ENCODE assay signal across 7 mouse cellular contexts in the genomic region with DNA sequence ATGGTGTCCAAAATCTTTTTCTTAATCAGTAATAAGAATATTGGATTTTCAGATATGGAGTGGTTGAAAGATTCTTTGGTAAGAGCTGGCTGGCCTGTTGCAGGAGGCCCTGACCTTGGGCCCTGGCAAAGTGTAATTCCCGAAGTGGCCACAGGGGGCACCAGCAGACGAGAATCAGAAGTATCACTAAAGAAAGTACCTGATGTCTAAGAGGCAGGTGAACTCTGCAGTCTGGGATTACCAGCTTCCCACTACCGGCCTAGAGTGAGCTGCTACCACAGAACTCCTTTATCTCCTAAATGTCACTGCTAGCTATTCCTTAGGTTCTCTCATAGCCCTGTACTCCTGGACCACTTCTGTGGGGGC. TPM values are rescaled to one million over a fixed set of nuclear protein-coding genes. Genes with fewer than 3 reads are reported as not detected.
A peak's percentile ranks its signal among the peaks of the same experiment; 100 is the strongest.
DNase-seq lines count a peak whose midpoint lies in the region; ATAC-seq and TF ChIP-seq lines count a peak whose summit lies in the region.

No protein-coding gene starts in this region.

- no peak overlapping the region for H3K9ac ChIP-seq in stomach, embryonic 16.5 days (ENCODE audit: low read length)

- no peaks in the 10 kb centered on the region for H3K27me3 ChIP-seq in C2C12 (ENCODE audit: control insufficient read depth, insufficient read depth, insufficient read length)
- H3K27me3 ChIP-seq in stomach, embryonic 16.5 days (ENCODE audit: control insufficient read depth, insufficient read depth, low read length), result no peaks in the 10 kb centered on the region

- no peak for ATAC-seq in stomach, embryonic 16.5 days (ENCODE audit: insufficient read depth, low FRiP score)

- peaks cover 18% of the 10 kb centered on the region for H3K79me3 ChIP-seq in C2C12 (ENCODE audit: low read depth)

- peak overlapping the region; percentile 100 for H3K27ac ChIP-seq in gastrocnemius, adult 2 months
- 0 out of 2 replicates have a peak overlapping the region, but pooled peaks have one; percentile 19 for H3K27ac ChIP-seq in stomach, embryonic 16.5 days (ENCODE audit: low read length)

- H3ac ChIP-seq in C2C12 (ENCODE audit: control insufficient read depth, insufficient read length, low read depth), result no peak overlapping the region

- intact Hi-C loops in gastrocnemius, adult 2 months (cut with DNase I), result no loop called here

- H3K9me3 ChIP-seq in stomach, embryonic 16.5 days (replicated peaks; ENCODE audit: control insufficient read depth, low read length), result no peaks in the 10 kb centered on the region

- no peak for TF ChIP-seq POLR2A in brain, embryonic 14.5 days (IDR thresholded peaks at IDR 0.05; ENCODE audit: borderline replicate concordance, extremely low read depth, insufficient read depth, insufficient read length, poor library complexity, severe bottlenecking)

- H3K79me2 ChIP-seq in C2C12 (ENCODE audit: control insufficient read depth, insufficient read depth), result peaks cover 36% of the 10 kb centered on the region

- WGBS in stomach, embryonic 16.5 days, result 2% methylated on average over 3 of the region's 3 CpGs

- no peak overlapping the region for H3K4me3 ChIP-seq in C2C12 (ENCODE audit: insufficient read depth, poor library complexity, severe bottlenecking)
- H3K4me3 ChIP-seq in gastrocnemius, adult 2 months, result 0 out of 2 replicates have a peak overlapping the region, but pooled peaks have one; percentile 7
- no peak overlapping the region for H3K4me3 ChIP-seq in stomach, embryonic 16.5 days (replicated peaks; ENCODE audit: low read length)

- H3K4me2 ChIP-seq in stomach, embryonic 16.5 days (ENCODE audit: low read depth, low read length), result no peak overlapping the region

- TF ChIP-seq CTCF in C2C12 (IDR thresholded peaks at IDR 0.05; ENCODE audit: control insufficient read depth, insufficient read depth, insufficient read length), result peak; percentile 16
- peak; percentile 86 for TF ChIP-seq CTCF in brain, embryonic 14.5 days (IDR thresholded peaks at IDR 0.05; ENCODE audit: borderline replicate concordance, extremely low read depth, insufficient read depth, insufficient read length)
- TF ChIP-seq CTCF in gastrocnemius, adult 2 months (IDR thresholded peaks at IDR 0.05), result peak; percentile 94

- peaks cover 22% of the 10 kb centered on the region for H3K36me3 ChIP-seq in C2C12 (ENCODE audit: control insufficient read depth, insufficient read depth)
- H3K36me3 ChIP-seq in stomach, embryonic 16.5 days (ENCODE audit: control insufficient read depth, insufficient read depth, low read length), result peaks cover 4% of the 10 kb centered on the region; the same call in 1 of the 2 replicates

- peaks cover 26% of the 10 kb centered on the region for H3K4me1 ChIP-seq in stomach, embryonic 16.5 days (ENCODE audit: control insufficient read depth, insufficient read depth, low read length)

- peak; percentile 77 for DNase-seq in 416B (ENCODE audit: low read depth)
- DNase-seq in brain, embryonic 14.5 days (ENCODE audit: low read depth), result peak; percentile 69
- peak; percentile 91 for DNase-seq in gastrocnemius, adult 2 months
- DNase-seq in kidney, postnatal 25 days, result peak; percentile 93 to 96
- peak; percentile 93 for DNase-seq in lung, postnatal 25 days (ENCODE audit: low spot score)

TF ChIP-seq in C2C12, 6 proteins besides CTCF, POLR2A, EP300 and RAD21:
- TF ChIP-seq MAX (IDR thresholded peaks at IDR 0.05) (no peak), MYOG (IDR thresholded peaks at IDR 0.05; ENCODE audit: control insufficient read depth, extremely low read depth, insufficient read length) (no peak), USF1 (IDR thresholded peaks at IDR 0.05; ENCODE audit: low read depth) (no peak), FOSL1 (IDR thresholded peaks at IDR 0.05; ENCODE audit: insufficient read depth, low read length, poor library complexity, severe bottlenecking) (no peak), MYOD1 (IDR thresholded peaks at IDR 0.05; ENCODE audit: control insufficient read depth, insufficient read length, low read depth) (no peak), CEBPB (IDR thresholded peaks at IDR 0.05; ENCODE audit: low read depth) (no peak)

RNA-seq across cellular contexts. Expression of gene Per1, which starts 2.6 kb away (rescaled TPM):
- 4.5 TPM for polyA plus RNA-seq in C2C12 (2012; fragmentation: generic; extraction: Trizol)
- polyA plus RNA-seq in brain, embryonic 14.5 days (2012; rRNA removed), result 12.2 and 16.3 TPM in 2 replicates
- 10 to 100 TPM; 68.2 to 76.8 TPM for total RNA-seq in gastrocnemius, adult 2 months (2021)
- 21.8 and 22.3 TPM in 2 replicates for polyA plus RNA-seq in stomach, embryonic 16.5 days (2015; fragmentation: Nextera tagmentation; extraction: Ambion mirVana)

RNA-seq across cellular contexts. Expression of gene Vamp2, which starts 4.1 kb away (rescaled TPM):
- polyA plus RNA-seq in C2C12 (2012; fragmentation: generic; extraction: Trizol), result 20.9 TPM
- polyA plus RNA-seq in brain, embryonic 14.5 days (2012; rRNA removed), result 251 and 319 TPM in 2 replicates
- total RNA-seq in gastrocnemius, adult 2 months (2021), result 10 to 100 TPM; 38.0 to 42.7 TPM
- 79.9 and 88.5 TPM in 2 replicates for polyA plus RNA-seq in stomach, embryonic 16.5 days (2015; fragmentation: Nextera tagmentation; extraction: Ambion mirVana)

RNA-seq across cellular contexts. Expression of gene Tmem107, which starts 21.8 kb away (rescaled TPM):
- 41.9 TPM for polyA plus RNA-seq in C2C12 (2012; fragmentation: generic; extraction: Trizol)
- 25.6 and 35.1 TPM in 2 replicates for polyA plus RNA-seq in brain, embryonic 14.5 days (2012; rRNA removed)
- 1 to 10 TPM; 3.9 to 5.7 TPM for total RNA-seq in gastrocnemius, adult 2 months (2021)
- 58.2 and 62.1 TPM in 2 replicates for polyA plus RNA-seq in stomach, embryonic 16.5 days (2015; fragmentation: Nextera tagmentation; extraction: Ambion mirVana)

RNA-seq across cellular contexts. Expression of gene Hes7, which starts 27.8 kb away (rescaled TPM):
- 0.06 TPM for polyA plus RNA-seq in C2C12 (2012; fragmentation: generic; extraction: Trizol)
- polyA plus RNA-seq in brain, embryonic 14.5 days (2012; rRNA removed), result 0.42 and 0.45 TPM in 2 replicates
- not detected for total RNA-seq in gastrocnemius, adult 2 months (2021)
- 0.40 and 0.69 TPM in 2 replicates for polyA plus RNA-seq in stomach, embryonic 16.5 days (2015; fragmentation: Nextera tagmentation; extraction: Ambion mirVana)

RNA-seq across cellular contexts. Expression of gene 9130213A22Rik, which starts 30.0 kb away (rescaled TPM):
- polyA plus RNA-seq in C2C12 (2012; fragmentation: generic; extraction: Trizol), result 0.21 TPM
- polyA plus RNA-seq in brain, embryonic 14.5 days (2012; rRNA removed), result 0.33 and 0.47 TPM in 2 replicates
- total RNA-seq in gastrocnemius, adult 2 months (2021), result under 1 TPM in 1 of 2 experiments, not detected in 1; 0.20 TPM
- 0.27 and 0.61 TPM in 2 replicates for polyA plus RNA-seq in stomach, embryonic 16.5 days (2015; fragmentation: Nextera tagmentation; extraction: Ambion mirVana)

Comparison
In these comparisons a context has a peak if more than half of its experiments do, and no peak if none do; other contexts are left out.
1. CTCF ChIP-seq: peak in every context shown above with its lines; median percentile 94 in gastrocnemius, adult 2 months; 86 in brain, embryonic 14.5 days; 16 in C2C12.